Mouse (Mus musculus) C2C12 (cell line): ENCODE results near the gene Ncan.

Source experiments
- CEBPB ChIP-seq: IDR thresholded peaks from one replicate; pipeline ENCODE4 v1.6.1; 2011; ENCODE audit warnings: low read depth, mild to moderate bottlenecking, control low read depth, moderate library complexity
- CTCF ChIP-seq: IDR thresholded peaks from one replicate; pipeline ENCODE4 v1.5.1; 2011; ENCODE audit not compliant: control insufficient read depth, insufficient read depth, insufficient read length
- FOSL1 ChIP-seq: IDR thresholded peaks from one replicate; pipeline ENCODE4 v1.8.0; 2011; ENCODE audit warnings: mild to moderate bottlenecking, low read length; ENCODE audit not compliant: poor library complexity, insufficient read depth, severe bottlenecking
- MAX ChIP-seq: IDR thresholded peaks from one replicate; pipeline ENCODE4 v1.6.1; 2011; ENCODE audit warnings: mild to moderate bottlenecking, control low read depth
- MYOD1 ChIP-seq: IDR thresholded peaks from one replicate; pipeline ENCODE4 v1.6.1; 2011; ENCODE audit warnings: low read depth; ENCODE audit not compliant: control insufficient read depth, insufficient read length
- MYOG ChIP-seq: IDR thresholded peaks from one replicate; pipeline ENCODE4 v1.6.1; 2011; ENCODE audit not compliant: control insufficient read depth, insufficient read length; ENCODE audit errors: extremely low read depth
- USF1 ChIP-seq: IDR thresholded peaks from one replicate; pipeline ENCODE4 v1.6.1; 2011; ENCODE audit warnings: low read depth, mild to moderate bottlenecking, control low read depth, moderate library complexity

DNA sequence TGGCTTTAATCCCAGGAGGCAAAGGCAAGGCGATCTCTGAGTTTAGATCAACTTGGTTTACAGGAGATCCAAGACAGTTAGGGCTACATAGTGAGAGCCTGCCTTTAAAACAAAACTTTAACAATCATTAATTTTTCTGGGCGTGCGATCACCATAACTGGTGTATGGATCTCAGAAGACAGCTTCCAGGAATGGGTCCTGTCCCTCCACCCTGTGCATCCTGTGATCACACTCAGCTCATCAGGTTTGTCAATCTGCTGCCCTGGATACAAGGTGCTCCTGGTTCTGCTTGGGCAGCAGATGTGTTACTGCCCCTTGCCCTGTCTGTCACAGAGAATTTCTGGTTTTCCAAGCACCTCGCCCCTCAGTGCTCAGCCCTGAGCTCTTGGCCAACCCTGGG, 38.5 kb upstream of the Ncan start:
- TF ChIP-seq CTCF: no peak
- TF ChIP-seq USF1: no peak
- TF ChIP-seq MAX: no peak
- no peak for TF ChIP-seq MYOD1
- TF ChIP-seq MYOG: no peak
- no peak for TF ChIP-seq CEBPB
- no peak for TF ChIP-seq FOSL1
